Mouse (Mus musculus) A20 (cell line): ENCODE data around the gene Olfr1135.

ENCODE experiments used
- DNase-seq: peaks from one replicate; pipeline ENCODE4 v3.0.0-alpha.2; 2011; ENCODE audit warnings: low read depth, low spot score

Olfr1135 gene

GRCm38 (mm10) chr2:87673564-87673963, at the start of gene Olfr1135:
Olfr1135 (minus strand) TSS chr2:87673664.
- no peak for DNase-seq

DNA sequence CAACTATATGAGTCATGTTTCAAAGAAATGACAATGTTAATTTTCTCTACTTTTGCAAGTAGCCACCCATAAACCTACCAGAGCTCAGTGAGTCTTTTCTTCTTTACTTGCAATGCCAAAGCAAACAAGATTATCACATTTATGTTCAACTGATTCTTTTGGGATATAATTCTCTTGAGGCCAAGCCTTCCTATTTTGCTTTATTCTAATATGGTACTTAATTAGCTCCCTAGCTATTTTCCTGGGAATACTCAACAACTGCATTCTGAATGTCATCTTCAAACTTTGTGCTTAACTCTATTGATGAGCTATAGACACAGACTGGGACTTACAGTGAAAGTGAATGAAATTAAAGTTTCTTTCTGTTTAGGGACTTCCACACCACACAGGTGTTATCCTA, 39.6 kb upstream of the Olfr1135 start, which contains the start of gene Olfr1137:
Gene Olfr1137 (minus strand): TSS at position 101 of the 400 bp plus-strand sequence.
- no peak for DNase-seq

DNA sequence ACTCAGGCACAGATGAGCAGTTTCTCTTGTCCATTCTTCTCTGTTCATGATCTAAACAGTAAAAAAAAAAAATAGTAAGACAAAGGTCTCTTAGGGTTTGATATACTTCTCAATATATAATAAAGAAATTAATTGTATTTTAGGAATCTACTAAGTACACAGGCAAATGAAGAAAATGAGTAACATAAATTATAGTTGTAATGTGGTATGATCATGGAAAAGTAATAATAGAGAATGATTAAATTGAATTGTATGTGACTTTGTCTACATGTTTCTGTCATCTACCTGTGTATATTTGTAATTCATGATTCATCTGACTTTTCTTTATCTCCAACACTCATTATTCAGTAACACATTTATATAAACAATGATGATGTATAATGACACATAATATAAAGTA, 20.4 kb upstream of the Olfr1135 start, which contains the start of gene Olfr1136:
Gene Olfr1136 (minus strand): TSS at position 101 of the 400 bp plus-strand sequence.
- no peak for DNase-seq

- DNase-seq = no peak
Observed at GRCm38 (mm10) chr2:87658360-87658759, 15.1 kb downstream of the Olfr1135 start, which contains the start of gene Olfr1134. Olfr1134 (minus strand) TSS chr2:87658460.

GRCm38 (mm10) chr2:87647274-87647673, 26.2 kb downstream of the Olfr1135 start, which contains the start of gene Olfr1133:
Olfr1133 (minus strand) TSS chr2:87647374.
- no peak for DNase-seq

- DNase-seq = no peak
Observed at GRCm38 (mm10) chr2:87642441-87642840, 31.0 kb downstream of the Olfr1135 start.

DNA sequence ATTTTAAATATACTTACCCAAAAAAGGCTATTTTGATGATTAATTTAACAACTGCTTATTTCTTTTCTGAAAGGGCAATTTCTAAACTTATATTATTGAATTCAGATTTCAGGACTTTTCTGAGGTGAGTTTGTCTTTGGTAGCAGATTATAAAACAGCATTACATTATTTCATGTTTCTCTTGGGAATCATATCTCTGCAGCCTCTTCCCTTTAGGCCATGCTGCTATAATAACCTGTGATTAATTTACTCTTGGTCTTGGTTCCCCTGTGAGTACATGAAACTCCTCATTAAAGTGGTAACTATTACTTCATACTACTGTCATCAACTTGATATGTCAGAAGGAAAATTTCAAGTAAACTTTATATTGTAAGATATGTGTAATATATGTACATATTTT, 36.0 kb downstream of the Olfr1135 start, which contains the start of gene Olfr1132:
Gene Olfr1132 (minus strand): TSS at position 101 of the 400 bp plus-strand sequence.
- no peak for DNase-seq

DNA sequence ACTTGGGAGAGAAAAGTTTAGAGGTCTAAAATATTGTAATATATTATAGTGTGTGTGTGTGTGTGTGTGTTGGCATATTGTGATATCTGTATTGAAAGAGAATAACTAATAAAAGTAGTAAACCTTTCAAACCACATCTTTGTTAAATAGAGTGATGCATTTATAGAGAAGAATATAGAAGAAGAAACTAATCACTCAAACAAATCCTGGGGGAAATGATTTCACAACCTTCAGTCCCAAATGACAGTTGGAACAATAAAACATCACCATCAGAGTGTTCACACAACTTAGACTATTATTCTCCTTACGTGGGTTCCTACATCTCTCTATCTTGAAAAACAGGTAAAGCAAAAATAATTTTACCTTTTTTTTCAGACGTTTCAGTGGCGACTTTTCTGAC, 46.7 kb downstream of the Olfr1135 start, which contains the start of gene Olfr1131:
Gene Olfr1131 (plus strand): TSS at position 301 of the 400 bp plus-strand sequence.
- no peak for DNase-seq
